Comparison of ENCODE assay signal across 30 mouse cellular contexts in genomic region chr14:20019486-20019885, GRCm38 (mm10).
"Had no signal": no experiment of that assay in that cellular context is flagged by ENCODE, and none has a peak within 500 bp of the region (broad histone marks: within the 10 kb centered on the region; RNA-seq: fewer than 3 reads in every experiment).

No protein-coding gene starts in this region.

- H3K27me3 ChIP-seq: heart, embryonic 15.5 days; hindbrain, embryonic 12.5 days; hindbrain, embryonic 13.5 days; hindbrain, embryonic 15.5 days; intestine, embryonic 15.5 days; kidney, embryonic 15.5 days had no signal

- ATAC-seq: hindbrain, embryonic 16.5 days; hindbrain, postnatal 0 days; inflammation-experienced regulatory T-cells, adult 6 months; intestine, embryonic 15.5 days; intestine, embryonic 16.5 days; intestine, postnatal 0 days had no signal

- H3K4me2 ChIP-seq: heart, embryonic 15.5 days; hindbrain, embryonic 12.5 days; hindbrain, embryonic 13.5 days; hindbrain, embryonic 14.5 days; hindbrain, embryonic 15.5 days; intestine, embryonic 15.5 days; kidney, embryonic 15.5 days had no signal

- H3K36me3 ChIP-seq: heart, embryonic 15.5 days; hindbrain, embryonic 10.5 days; hindbrain, embryonic 12.5 days; hindbrain, embryonic 13.5 days; hindbrain, embryonic 15.5 days; intestine, embryonic 15.5 days; kidney, embryonic 15.5 days had no signal

- H3K27ac ChIP-seq: heart, embryonic 15.5 days; hindbrain, embryonic 10.5 days; hindbrain, embryonic 12.5 days; hindbrain, embryonic 13.5 days; hindbrain, embryonic 14.5 days; hindbrain, embryonic 15.5 days; hindbrain, postnatal 0 days; intestine, embryonic 15.5 days; kidney, embryonic 15.5 days; kidney, postnatal 0 days; layer of hippocampus, adult 2 months; left cerebral cortex, adult 2 months had no signal

- H3K9ac ChIP-seq: heart, embryonic 15.5 days; hindbrain, embryonic 12.5 days; hindbrain, embryonic 13.5 days; hindbrain, embryonic 14.5 days; hindbrain, embryonic 15.5 days; intestine, embryonic 15.5 days; kidney, embryonic 15.5 days had no signal

- H3K4me3 ChIP-seq: heart, embryonic 15.5 days; hindbrain, embryonic 10.5 days; hindbrain, embryonic 12.5 days; hindbrain, embryonic 13.5 days; hindbrain, embryonic 15.5 days; intestine, embryonic 15.5 days; kidney, embryonic 15.5 days; layer of hippocampus, adult 2 months; left cerebral cortex, adult 2 months had no signal

- H3K4me1 ChIP-seq: heart, embryonic 15.5 days; hindbrain, embryonic 10.5 days; hindbrain, embryonic 12.5 days; hindbrain, embryonic 13.5 days; hindbrain, embryonic 15.5 days; intestine, embryonic 15.5 days; kidney, embryonic 15.5 days had no signal

- DNase-seq: heart, postnatal 10 days; heart, postnatal 14 days; heart, postnatal 36 days; heart, postnatal 4 days; kidney, adult 11 months; kidney, adult 18-20 months; kidney, adult 8-10 months; kidney, adult 9 months; kidney, postnatal 10 days; kidney, postnatal 25 days; kidney, postnatal 36 days; kidney, postnatal 4 days; layer of hippocampus, adult 9-11 months; layer of hippocampus, postnatal 36 days had no signal

- H3K9me3 ChIP-seq: heart, embryonic 15.5 days; hindbrain, embryonic 12.5 days; hindbrain, embryonic 13.5 days; hindbrain, embryonic 15.5 days; intestine, embryonic 15.5 days; kidney, embryonic 15.5 days had no signal
